Mouse (Mus musculus) spleen, adult 2 months (tissue): Measurements from ENCODE around the gene Gm27021.

ENCODE experiments used
- CTCF ChIP-seq: fragments of 200-500 bp; IDR thresholded peaks from 2 replicates; pipeline ENCODE4 v1.5.1; 2011; ENCODE audit warnings: mild to moderate bottlenecking, inconsistent platforms; ENCODE audit not compliant: insufficient read depth, insufficient read length, insufficient replicate concordance; ENCODE audit errors: extremely low read depth
- POLR2A ChIP-seq: fragments of 200-500 bp; IDR thresholded peaks from 2 replicates; pipeline ENCODE4 v1.6.1; 2011; ENCODE audit warnings: low read depth, low read length, inconsistent platforms

DNA sequence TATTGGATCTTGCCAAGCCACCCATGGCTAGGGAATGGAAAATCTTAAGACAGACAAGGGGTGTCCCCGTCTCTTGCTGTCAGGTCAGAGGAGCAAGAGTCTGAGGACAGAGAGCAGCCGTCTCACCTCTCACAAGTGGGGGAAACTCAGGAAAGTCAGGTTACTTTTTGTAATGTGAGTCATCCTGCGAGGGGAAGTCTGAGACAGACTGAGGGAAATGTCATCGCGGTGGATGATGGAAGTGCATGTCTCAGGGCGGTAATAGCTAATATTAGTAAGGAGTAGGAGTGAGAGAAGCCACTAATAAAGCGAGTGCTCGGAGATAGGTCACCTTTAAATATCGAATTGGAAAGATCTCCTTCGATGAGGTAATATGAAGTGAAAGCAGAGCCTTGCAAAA lies 41.3 kb upstream of the Gm27021 start:
- TF ChIP-seq POLR2A, result no peak
- no peak for TF ChIP-seq CTCF
